Mouse (Mus musculus) cortical plate, adult 2 months (tissue): ENCODE data around the gene Epb41l4b.

Experiments
- CTCF ChIP-seq: fragments of 200-500 bp; IDR thresholded peaks from 2 replicates; pipeline ENCODE4 v1.5.1; 2011; ENCODE audit warnings: mild to moderate bottlenecking, control low read depth, low read length; ENCODE audit not compliant: insufficient read depth; ENCODE audit errors: extremely low read depth
- POLR2A ChIP-seq: fragments of 200-500 bp; IDR thresholded peaks from 2 replicates; pipeline ENCODE4 v1.6.1; 2011; ENCODE audit warnings: mild to moderate bottlenecking, low read length, control low read depth; ENCODE audit not compliant: insufficient read depth; ENCODE audit errors: extremely low read depth

DNA sequence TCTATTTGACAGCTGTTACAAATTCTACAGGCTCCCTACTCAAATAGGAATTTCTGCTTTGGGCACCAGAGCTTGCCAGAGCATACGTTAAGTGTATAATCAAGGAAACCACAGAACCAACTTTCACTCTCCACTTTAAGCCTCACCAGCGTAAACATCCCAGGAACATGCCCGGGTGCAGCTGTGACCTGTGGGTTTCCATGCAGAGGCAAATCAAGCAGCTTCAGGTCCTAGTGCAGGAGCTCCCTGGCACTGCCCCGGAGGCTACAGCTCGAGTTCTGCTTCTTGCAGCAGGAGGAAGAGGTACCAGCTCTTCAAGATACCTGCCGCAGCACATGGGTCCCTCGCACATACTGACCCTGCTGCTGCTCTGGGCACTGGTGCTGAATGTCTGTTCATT is 74.8 kb downstream of the Epb41l4b start:
- TF ChIP-seq POLR2A, result no peak
- TF ChIP-seq CTCF, result no peak
